Mouse (Mus musculus) gonadal fat pad, adult 2 months (tissue): ENCODE results near the gene Tmem43. TPM values are rescaled to one million over a fixed set of nuclear protein-coding genes. Genes with fewer than 3 reads are reported as not detected.

Experiments used
- DNase-seq: peaks from one replicate; pipeline ENCODE4 v3.0.0-alpha.2; 2012; ENCODE audit warnings: low read depth
- polyA plus RNA-seq: library from polyadenylated mRNA; depleted of rRNA; stranded (reverse); fragments of >200 nt; gene quantifications from 2 replicates; pipeline ENCODE4 v1.2.3, GENCODE M21; 2012

The Tmem43 gene
- polyA plus RNA-seq, 1 experiment: 109 TPM

GRCm38 (mm10) chr6:91488496-91489212 is 15.2 kb downstream of the Tmem43 start:
- DNase-seq: no peak

- no peak for DNase-seq
Measured at GRCm38 (mm10) chr6:91489872-91490271, 16.4 kb downstream of the Tmem43 start.

GRCm38 (mm10) chr6:91491004-91491403 is 17.5 kb downstream of the Tmem43 start:
- no peak for DNase-seq

- no peak for DNase-seq
Measured at GRCm38 (mm10) chr6:91493053-91493452, 19.6 kb downstream of the Tmem43 start.

GRCm38 (mm10) chr6:91494526-91494925 is 21.0 kb downstream of the Tmem43 start:
- no peak for DNase-seq

GRCm38 (mm10) chr6:91503302-91503701 is 29.8 kb downstream of the Tmem43 start:
- DNase-seq: no peak

- DNase-seq: no peak
Measured at GRCm38 (mm10) chr6:91506036-91506435, 32.5 kb downstream of the Tmem43 start.

GRCm38 (mm10) chr6:91508041-91508440 is 34.5 kb downstream of the Tmem43 start:
- DNase-seq: no peak

- DNase-seq: no peak
Measured at GRCm38 (mm10) chr6:91509326-91509725, 35.8 kb downstream of the Tmem43 start.

- no peak for DNase-seq
Measured at GRCm38 (mm10) chr6:91510211-91510610, 36.7 kb downstream of the Tmem43 start.

GRCm38 (mm10) chr6:91514135-91514534 is 40.6 kb downstream of the Tmem43 start:
- DNase-seq: no peak

- no peak for DNase-seq
Measured at GRCm38 (mm10) chr6:91514737-91515362, 41.3 kb downstream of the Tmem43 start.

- DNase-seq: peak; percentile 75
Measured at GRCm38 (mm10) chr6:91515545-91516449, 42.3 kb downstream of the Tmem43 start, which contains the start of the genes Xpc and Lsm3. Gene Xpc (minus strand): TSS chr6:91515888. Gene Lsm3 (plus strand): TSS chr6:91515928.

- no peak for DNase-seq
Measured at GRCm38 (mm10) chr6:91518454-91519020, 45.0 kb downstream of the Tmem43 start.

GRCm38 (mm10) chr6:91522816-91523215 is 49.3 kb downstream of the Tmem43 start:
- DNase-seq: no peak

GRCm38 (mm10) chr6:91525544-91525943 is 52.0 kb downstream of the Tmem43 start:
- DNase-seq: no peak

GRCm38 (mm10) chr6:91527227-91527860 is 53.8 kb downstream of the Tmem43 start:
- no peak for DNase-seq

- DNase-seq: no peak
Measured at GRCm38 (mm10) chr6:91528265-91528664, 54.8 kb downstream of the Tmem43 start.

- no peak for DNase-seq
Measured at GRCm38 (mm10) chr6:91530673-91531072, 57.2 kb downstream of the Tmem43 start.

GRCm38 (mm10) chr6:91531276-91531675 is 57.8 kb downstream of the Tmem43 start:
- DNase-seq: no peak

- no peak for DNase-seq
Measured at GRCm38 (mm10) chr6:91532661-91533060, 59.2 kb downstream of the Tmem43 start.
